Mouse (Mus musculus) hindlimb bud, embryonic 11.5 days (tissue): ENCODE results near the gene Pdcd1lg2.

Source experiments
- DNase-seq: peaks from one replicate; pipeline ENCODE4 v3.0.0-alpha.2; 2012; ENCODE audit warnings: low read depth, low spot score; ENCODE audit errors: extremely low spot score

Pdcd1lg2 gene

GRCm38 (mm10) chr19:29468941-29469685 lies 58.4 kb downstream of the Pdcd1lg2 start:
- DNase-seq = no peak

GRCm38 (mm10) chr19:29469686-29470254 lies 59.1 kb downstream of the Pdcd1lg2 start:
- no peak for DNase-seq

GRCm38 (mm10) chr19:29470652-29471051 lies 59.9 kb downstream of the Pdcd1lg2 start:
- DNase-seq = peak; percentile 24

GRCm38 (mm10) chr19:29472424-29472823 lies 61.7 kb downstream of the Pdcd1lg2 start:
- no peak for DNase-seq

- no peak for DNase-seq
These were observed 62.2 kb downstream of the Pdcd1lg2 start for GRCm38 (mm10) chr19:29472946-29473345.

GRCm38 (mm10) chr19:29474803-29475202 lies 64.1 kb downstream of the Pdcd1lg2 start:
- no peak for DNase-seq

- DNase-seq = no peak
These were observed 64.5 kb downstream of the Pdcd1lg2 start for GRCm38 (mm10) chr19:29475210-29475620.

GRCm38 (mm10) chr19:29478598-29478997 lies 67.9 kb downstream of the Pdcd1lg2 start:
- no peak for DNase-seq

- DNase-seq = no peak
These were observed 70.9 kb downstream of the Pdcd1lg2 start for GRCm38 (mm10) chr19:29481578-29481977.

GRCm38 (mm10) chr19:29482148-29482547 lies 71.4 kb downstream of the Pdcd1lg2 start:
- no peak for DNase-seq

- DNase-seq = no peak
These were observed 71.9 kb downstream of the Pdcd1lg2 start for GRCm38 (mm10) chr19:29482637-29483036.

- no peak for DNase-seq
These were observed 72.7 kb downstream of the Pdcd1lg2 start for GRCm38 (mm10) chr19:29483386-29483785.

GRCm38 (mm10) chr19:29484537-29484936 lies 73.8 kb downstream of the Pdcd1lg2 start:
- no peak for DNase-seq

- no peak for DNase-seq
These were observed 74.7 kb downstream of the Pdcd1lg2 start for GRCm38 (mm10) chr19:29485257-29485948.

GRCm38 (mm10) chr19:29486545-29487206 lies 76.0 kb downstream of the Pdcd1lg2 start:
- DNase-seq = no peak

GRCm38 (mm10) chr19:29487326-29488072 lies 76.8 kb downstream of the Pdcd1lg2 start:
- no peak for DNase-seq

GRCm38 (mm10) chr19:29488073-29488390 lies 77.3 kb downstream of the Pdcd1lg2 start:
- no peak for DNase-seq

- no peak for DNase-seq
These were observed 77.7 kb downstream of the Pdcd1lg2 start for GRCm38 (mm10) chr19:29488420-29488819.

- DNase-seq = no peak
These were observed 79.1 kb downstream of the Pdcd1lg2 start for GRCm38 (mm10) chr19:29489785-29490284.

GRCm38 (mm10) chr19:29491467-29491866 lies 80.7 kb downstream of the Pdcd1lg2 start:
- no peak for DNase-seq

GRCm38 (mm10) chr19:29494454-29494853 lies 83.7 kb downstream of the Pdcd1lg2 start:
- DNase-seq = no peak
